Mouse (Mus musculus): ENCODE data around the gene Hist2h2aa1. TPM values are rescaled to one million over a fixed set of nuclear protein-coding genes. Genes with fewer than 3 reads are reported as not detected.
A peak's percentile ranks its signal among the peaks of the same experiment; 100 is the strongest.
"Not testable (repeated sequence)": the region's sequence is repeated elsewhere in the genome, so short reads cannot be mapped to it uniquely, and the experiment has no call there.

The Hist2h2aa1 gene
- polyA plus RNA-seq, 1 experiment from 2014 or later = 14.6 TPM

GRCm38 (mm10) chr3:96237335-96237903 is 7.9 kb upstream of the Hist2h2aa1 start:
- Histone ChIP-seq H3K27me3 (ENCODE audit: control insufficient read depth, insufficient read depth, low read length) (no peaks in the 10 kb centered on the region), H3K4me2 (replicated peaks; ENCODE audit: low read depth, low read length) (peak overlapping the region; percentile 49), H3K4me1 (replicated peaks; ENCODE audit: control insufficient read depth, insufficient read depth, low read length) (peaks cover 3% of the 10 kb centered on the region; the same call in 1 of the 2 replicates), H3K9ac (ENCODE audit: low read depth, low read length) (peak overlapping the region; percentile 72), H3K9me3 (ENCODE audit: control insufficient read depth, low read length) (no peaks in the 10 kb centered on the region), H3K4me3 (ENCODE audit: low read depth, low read length) (peak overlapping the region; percentile 37), H3K27ac (ENCODE audit: low read depth, low read length) (0 out of 2 replicates have a peak overlapping the region, but pooled peaks have one; percentile 30), H3K36me3 (ENCODE audit: control insufficient read depth, insufficient read depth, low read length) (no peaks in the 10 kb centered on the region)
- DNase-seq (ENCODE audit: low spot score) (peak; percentile 55), ATAC-seq (ENCODE audit: low FRiP score) (no peak)
- WGBS = 33% methylated on average over 7 of the region's 7 CpGs

GRCm38 (mm10) chr3:96237904-96238511 is 7.3 kb upstream of the Hist2h2aa1 start:
- Histone ChIP-seq H3K9ac (ENCODE audit: low read depth, low read length) (peak overlapping the region; percentile 72), H3K4me3 (ENCODE audit: low read depth, low read length) (peak overlapping the region; percentile 37), H3K27ac (ENCODE audit: low read depth, low read length) (peak overlapping the region; percentile 74), H3K36me3 (ENCODE audit: control insufficient read depth, insufficient read depth, low read length) (no peaks in the 10 kb centered on the region), H3K9me3 (ENCODE audit: control insufficient read depth, low read length) (no peaks in the 10 kb centered on the region), H3K4me2 (replicated peaks; ENCODE audit: low read depth, low read length) (peak overlapping the region; percentile 49), H3K4me1 (replicated peaks; ENCODE audit: control insufficient read depth, insufficient read depth, low read length) (peaks cover 3% of the 10 kb centered on the region; the same call in 1 of the 2 replicates), H3K27me3 (ENCODE audit: control insufficient read depth, insufficient read depth, low read length) (no peaks in the 10 kb centered on the region)
- 0% methylated on average over 12 of the region's 12 CpGs for WGBS
- no peak for DNase-seq (ENCODE audit: low spot score)
- ATAC-seq (ENCODE audit: low FRiP score) = no peak

GRCm38 (mm10) chr3:96238954-96239793 is 6.1 kb upstream of the Hist2h2aa1 start, which contains the start of gene Hist2h3c2:
Hist2h3c2 (minus strand) TSS chr3:96239127.
- H3K27me3 ChIP-seq (ENCODE audit: control insufficient read depth, insufficient read depth, low read length) = not testable (repeated sequence)
- peak; percentile 93 for ATAC-seq (ENCODE audit: low FRiP score)
- WGBS = 1% methylated on average over 18 of the region's 68 CpGs

GRCm38 (mm10) chr3:96239949-96240798 is 5.1 kb upstream of the Hist2h2aa1 start, which contains the start of gene Hist2h2aa2:
Hist2h2aa2 (minus strand) TSS chr3:96240276.
- H3K36me3 ChIP-seq (ENCODE audit: control insufficient read depth, insufficient read depth, low read length); H3K9me3 ChIP-seq (ENCODE audit: control insufficient read depth, low read length); H3K4me1 ChIP-seq (replicated peaks; ENCODE audit: control insufficient read depth, insufficient read depth, low read length); H3K27me3 ChIP-seq (ENCODE audit: control insufficient read depth, insufficient read depth, low read length): not testable (repeated sequence)
- Histone ChIP-seq H3K9ac (ENCODE audit: low read depth, low read length) (peak within 1 kb of the TSS; percentile 42; the same call in 1 of the 2 replicates), H3K4me2 (replicated peaks; ENCODE audit: low read depth, low read length) (peak within 1 kb of the TSS; percentile 29; the same call in 1 of the 2 replicates), H3K27ac (ENCODE audit: low read depth, low read length) (peak within 1 kb of the TSS; percentile 77), H3K4me3 (ENCODE audit: low read depth, low read length) (peak within 1 kb of the TSS; percentile 18; the same call in 1 of the 2 replicates)
- WGBS = 4% methylated on average over 27 of the region's 85 CpGs
- ATAC-seq (ENCODE audit: low FRiP score) (peak; percentile 85), DNase-seq (ENCODE audit: low spot score) (peak; percentile 71)

More at GRCm38 (mm10) chr3:96238954-96239793, 6.1 kb upstream of the Hist2h2aa1 start, which contains the start of gene Hist2h3c2:
- peak within 1 kb of the TSS; percentile 72 for H3K9ac ChIP-seq (ENCODE audit: low read depth, low read length)
- peak within 1 kb of the TSS; percentile 37 for H3K4me3 ChIP-seq (ENCODE audit: low read depth, low read length)
- not testable (repeated sequence) for DNase-seq (ENCODE audit: low spot score); H3K9me3 ChIP-seq (ENCODE audit: control insufficient read depth, low read length); H3K4me1 ChIP-seq (replicated peaks; ENCODE audit: control insufficient read depth, insufficient read depth, low read length); H3K36me3 ChIP-seq (ENCODE audit: control insufficient read depth, insufficient read depth, low read length)
- peak within 1 kb of the TSS; percentile 49 for H3K4me2 ChIP-seq (replicated peaks; ENCODE audit: low read depth, low read length)
- H3K27ac ChIP-seq (ENCODE audit: low read depth, low read length) = peak within 1 kb of the TSS; percentile 74

GRCm38 (mm10) chr3:96240799-96241197 is 4.5 kb upstream of the Hist2h2aa1 start:
- 75% methylated on average over 9 of the region's 9 CpGs for WGBS
- Histone ChIP-seq H3K36me3 (ENCODE audit: control insufficient read depth, insufficient read depth, low read length) (no peaks in the 10 kb centered on the region), H3K4me3 (ENCODE audit: low read depth, low read length) (no peak overlapping the region), H3K27ac (ENCODE audit: low read depth, low read length) (peak overlapping the region; percentile 77), H3K4me2 (replicated peaks; ENCODE audit: low read depth, low read length) (peak overlapping the region; percentile 21; the same call in 1 of the 2 replicates), H3K9ac (ENCODE audit: low read depth, low read length) (peak overlapping the region; percentile 42; the same call in 1 of the 2 replicates), H3K9me3 (ENCODE audit: control insufficient read depth, low read length) (no peaks in the 10 kb centered on the region), H3K27me3 (ENCODE audit: control insufficient read depth, insufficient read depth, low read length) (no peaks in the 10 kb centered on the region), H3K4me1 (replicated peaks; ENCODE audit: control insufficient read depth, insufficient read depth, low read length) (peaks cover 6% of the 10 kb centered on the region; the same call in 1 of the 2 replicates)
- DNase-seq (ENCODE audit: low spot score) = no peak
- no peak for ATAC-seq (ENCODE audit: low FRiP score)

DNA sequence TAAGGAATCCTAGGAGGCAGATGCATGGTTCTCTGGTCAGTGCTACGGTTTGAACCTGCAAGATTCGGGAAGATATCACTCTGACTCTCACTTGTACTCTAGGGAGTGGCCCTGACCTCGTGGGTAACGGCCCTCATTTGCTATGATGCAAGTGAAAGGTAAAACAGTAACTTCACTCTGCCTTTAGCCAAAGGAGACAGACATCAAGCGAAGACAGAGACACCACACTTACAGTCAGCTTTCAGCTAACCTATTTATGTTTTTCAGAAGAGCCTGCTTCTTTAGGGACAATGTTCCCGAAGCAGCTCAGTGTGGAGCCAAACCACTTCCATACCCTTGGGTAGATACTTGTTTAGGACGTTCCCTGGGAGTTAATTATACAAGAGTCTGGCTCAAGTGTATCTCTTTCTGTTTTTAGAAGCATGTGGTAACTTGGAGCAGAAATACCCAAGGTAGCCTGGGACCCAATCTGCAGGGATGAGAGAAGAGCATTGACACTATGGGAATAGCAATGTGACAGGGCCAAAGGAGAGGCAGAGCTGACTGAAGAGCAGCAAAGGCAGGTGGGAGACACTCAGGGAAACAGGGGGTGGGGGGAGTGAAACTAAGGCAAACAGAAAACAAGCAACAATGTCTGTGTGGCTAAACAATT is 1.2 kb upstream of the Hist2h2aa1 start:
- 0 out of 2 replicates have a peak overlapping the region, but pooled peaks have one; percentile 96 for H3K27ac ChIP-seq (ENCODE audit: low read depth, low read length)
- H3K9ac ChIP-seq (ENCODE audit: low read depth, low read length) = peak overlapping the region; percentile 79; the same call in 1 of the 2 replicates
- H3K36me3 ChIP-seq (ENCODE audit: control insufficient read depth, insufficient read depth, low read length) = no peaks in the 10 kb centered on the region
- WGBS = 82% methylated on average over 7 of the region's 7 CpGs
- ATAC-seq (ENCODE audit: low FRiP score) (no peak), DNase-seq (ENCODE audit: low spot score) (no peak)
- no peaks in the 10 kb centered on the region for H3K9me3 ChIP-seq (ENCODE audit: control insufficient read depth, low read length)
- no peaks in the 10 kb centered on the region for H3K27me3 ChIP-seq (ENCODE audit: control insufficient read depth, insufficient read depth, low read length)
- peak overlapping the region; percentile 57; the same call in 1 of the 2 replicates for H3K4me2 ChIP-seq (replicated peaks; ENCODE audit: low read depth, low read length)
- H3K4me1 ChIP-seq (replicated peaks; ENCODE audit: control insufficient read depth, insufficient read depth, low read length) = peaks cover 4% of the 10 kb centered on the region; the same call in 1 of the 2 replicates
- H3K4me3 ChIP-seq (ENCODE audit: low read depth, low read length) = peak overlapping the region; percentile 46; the same call in 1 of the 2 replicates

DNA sequence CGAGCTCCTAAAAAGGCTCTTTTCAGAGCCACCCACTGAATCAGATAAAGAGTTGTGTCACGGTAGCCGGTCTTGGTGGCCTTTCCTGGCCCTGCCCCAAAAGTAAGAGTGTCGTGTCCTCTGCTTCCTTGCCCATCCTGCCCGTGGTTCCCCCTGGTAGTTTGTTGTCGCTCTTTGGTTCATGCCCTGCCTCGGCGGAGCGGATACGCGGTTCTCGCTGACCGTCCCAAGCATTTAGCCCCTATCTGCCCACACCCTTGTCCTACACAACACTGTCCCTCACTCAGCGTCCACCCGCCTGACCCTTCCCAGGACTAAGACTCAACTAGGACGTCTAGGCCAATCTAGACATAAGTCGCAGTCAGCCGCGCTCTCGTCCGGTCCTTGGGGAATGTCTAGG is 721 bp downstream of the Hist2h2aa1 start:
- not testable (repeated sequence) for DNase-seq (ENCODE audit: low spot score); H3K9me3 ChIP-seq (ENCODE audit: control insufficient read depth, low read length); H3K4me1 ChIP-seq (replicated peaks; ENCODE audit: control insufficient read depth, insufficient read depth, low read length); ATAC-seq (ENCODE audit: low FRiP score); H3K27ac ChIP-seq (ENCODE audit: low read depth, low read length); H3K36me3 ChIP-seq (ENCODE audit: control insufficient read depth, insufficient read depth, low read length); H3K9ac ChIP-seq (ENCODE audit: low read depth, low read length); H3K27me3 ChIP-seq (ENCODE audit: control insufficient read depth, insufficient read depth, low read length)
- Histone ChIP-seq H3K4me2 (replicated peaks; ENCODE audit: low read depth, low read length) (peak overlapping the region; percentile 28; the same call in 1 of the 2 replicates), H3K4me3 (ENCODE audit: low read depth, low read length) (peak overlapping the region; percentile 19)
- WGBS = 0% methylated on average over 10 of the region's 21 CpGs

Measured in hindbrain, embryonic 11.5 days (tissue).